Mouse (Mus musculus) CH12.LX (cell line): ENCODE measurements around the gene Tmem140.

Experiments
- CHD2 ChIP-seq: IDR thresholded peaks from 2 replicates; pipeline ENCODE4 v1.6.1; 2011; ENCODE audit warnings: low read length, improper control_type of control experiment
- CTCF ChIP-seq, 2 experiments: IDR thresholded peaks in 1 of 2; conservative IDR thresholded peaks in 1 of 2; 2 replicates each; pipeline ENCODE4 v1.5.1; 2011 to 2012; ENCODE audit warnings: low read depth in 2 of 2, low read length in 2 of 2, improper control_type of control experiment in 1 of 2, inconsistent platforms in 1 of 2, mild to moderate bottlenecking in 1 of 2, moderate library complexity in 1 of 2
- E2F4 ChIP-seq: IDR thresholded peaks from 2 replicates; pipeline ENCODE4 v1.6.1; 2011; ENCODE audit warnings: low read depth, low read length, improper control_type of control experiment; ENCODE audit not compliant: insufficient replicate concordance
- GABPA ChIP-seq: IDR thresholded peaks from 2 replicates; pipeline ENCODE4 v1.6.1; 2012; ENCODE audit warnings: low read depth, low read length, improper control_type of control experiment, inconsistent platforms; ENCODE audit not compliant: insufficient replicate concordance
- HCFC1 ChIP-seq: IDR thresholded peaks from 2 replicates; pipeline ENCODE4 v1.6.1; 2012; ENCODE audit warnings: low read depth, mild to moderate bottlenecking, inconsistent platforms, low read length, improper control_type of control experiment
- JUND ChIP-seq: conservative IDR thresholded peaks from 2 replicates; pipeline ENCODE4 v1.6.1; 2011; ENCODE audit warnings: low read depth, low read length, improper control_type of control experiment
- MAX ChIP-seq: IDR thresholded peaks from 2 replicates; pipeline ENCODE4 v1.6.1; 2011; ENCODE audit warnings: low read length, improper control_type of control experiment
- MAZ ChIP-seq: IDR thresholded peaks from 2 replicates; pipeline ENCODE4 v1.6.1; 2012; ENCODE audit warnings: low read depth, mild to moderate bottlenecking, inconsistent platforms, low read length, improper control_type of control experiment, moderate library complexity
- NELFE ChIP-seq: IDR thresholded peaks from 2 replicates; pipeline ENCODE4 v1.6.1; 2011; ENCODE audit warnings: low read depth, low read length, improper control_type of control experiment
- POLR2A ChIP-seq: IDR thresholded peaks from 2 replicates; pipeline ENCODE4 v1.6.1; 2011; ENCODE audit warnings: low read depth, mild to moderate bottlenecking, improper control_type of control experiment, low read length
- SIN3A ChIP-seq: IDR thresholded peaks from 2 replicates; pipeline ENCODE4 v1.6.1; 2012; ENCODE audit warnings: low read length, improper control_type of control experiment, inconsistent platforms
- TBP ChIP-seq: conservative IDR thresholded peaks from 2 replicates; pipeline ENCODE4 v1.6.1; 2011; ENCODE audit warnings: low read depth, low read length, improper control_type of control experiment
- USF1 ChIP-seq: IDR thresholded peaks from 2 replicates; pipeline ENCODE4 v1.6.1; 2014; ENCODE audit warnings: low read depth, mild to moderate bottlenecking, inconsistent platforms, low read length, improper control_type of control experiment
- USF2 ChIP-seq: conservative IDR thresholded peaks from 2 replicates; pipeline ENCODE4 v1.6.1; 2011; ENCODE audit warnings: low read depth, low read length, improper control_type of control experiment

DNA sequence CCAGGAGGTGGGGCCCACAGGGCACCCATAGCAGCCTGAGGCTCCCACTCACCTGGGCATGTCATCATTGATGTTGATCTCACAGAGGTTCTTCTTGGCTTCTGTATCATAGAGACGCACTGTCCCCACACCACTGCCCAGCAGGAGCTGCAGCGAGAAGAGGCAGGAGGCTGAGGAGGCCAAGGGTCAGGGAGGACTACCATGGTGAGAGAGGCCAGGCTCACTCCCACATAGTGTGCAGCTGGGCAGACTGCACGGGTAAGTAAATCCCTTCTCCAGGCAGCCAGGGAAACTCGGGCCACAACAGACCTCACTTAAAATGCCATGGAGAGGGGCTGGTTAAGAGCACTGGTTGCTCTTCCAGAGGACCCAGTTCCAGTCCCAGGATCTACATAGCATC, 26.2 kb downstream of the Tmem140 start:
- TF ChIP-seq TBP = no peak
- TF ChIP-seq USF2 = no peak
- TF ChIP-seq NELFE = no peak
- TF ChIP-seq CHD2 = no peak
- TF ChIP-seq JUND = no peak
- no peak for TF ChIP-seq CTCF (conservative IDR thresholded peaks at IDR 0.05 in 1 of 2, IDR thresholded peaks at IDR 0.05 in 1 of 2; ENCODE audit: low read depth in 2 of 2, low read length in 2 of 2)
- TF ChIP-seq HCFC1 = no peak
- no peak for TF ChIP-seq MAZ
- no peak for TF ChIP-seq GABPA
- TF ChIP-seq MAX = no peak
- no peak for TF ChIP-seq POLR2A
- no peak for TF ChIP-seq E2F4
- no peak for TF ChIP-seq SIN3A
- TF ChIP-seq USF1 = no peak
